14 mouse cellular contexts compared by ENCODE assay signal in genomic region chr11:81476231-81476630, GRCm38 (mm10).
DNase-seq lines count a peak whose midpoint lies in the region; ATAC-seq and TF ChIP-seq lines count a peak whose summit lies in the region.
"Had no signal": no experiment of that assay in that cellular context is flagged by ENCODE, and none has a peak within 500 bp of the region (broad histone marks: within the 10 kb centered on the region; RNA-seq: fewer than 3 reads in every experiment).

No protein-coding gene starts in this region.

- TF ChIP-seq EP300 in heart, adult 2 months (IDR thresholded peaks at IDR 0.05; ENCODE audit: insufficient read depth, low read depth, low read length), result no peak

- no peak overlapping the region for H3K4me3 ChIP-seq in heart, adult 2 months
- no peak overlapping the region for H3K4me3 ChIP-seq in heart, embryonic 10.5 days
- H3K4me3 ChIP-seq in lung, embryonic 14.5 days (ENCODE audit: low read depth, low read length), result no peak overlapping the region
- H3K4me3 ChIP-seq: limb, embryonic 12.5 days; midbrain, embryonic 15.5 days had no signal

- H3K9ac ChIP-seq in heart, adult 2 months (ENCODE audit: low read depth, low read length), result no peak overlapping the region
- H3K9ac ChIP-seq in lung, embryonic 14.5 days, result no peak overlapping the region
- H3K9ac ChIP-seq: limb, embryonic 12.5 days; midbrain, embryonic 15.5 days had no signal

- peak; percentile 52 for TF ChIP-seq CTCF in heart, adult 2 months (IDR thresholded peaks at IDR 0.05)
- peak; percentile 51 for TF ChIP-seq CTCF in lung, embryonic 14.5 days (IDR thresholded peaks at IDR 0.05; ENCODE audit: low read depth)

- intact Hi-C loops in heart, adult 2 months (cut with DNase I), result no loop called here

- ATAC-seq in lung, embryonic 14.5 days (ENCODE audit: insufficient read depth), result no peak
- no peak for ATAC-seq in megakaryocyte-erythroid progenitor cell, adult 5-6 weeks (replicated peaks; ENCODE audit: low FRiP score, low TSS enrichment, poor library complexity, severe bottlenecking)
- ATAC-seq: activated CD4-positive, CD25-positive, alpha-beta regulatory T cell, adult 4 months; midbrain, embryonic 15.5 days had no signal

- H3K27me3 ChIP-seq in heart, adult 2 months (ENCODE audit: control insufficient read depth, insufficient read depth, low read length), result no peaks in the 10 kb centered on the region
- no peaks in the 10 kb centered on the region for H3K27me3 ChIP-seq in heart, embryonic 10.5 days (ENCODE audit: insufficient read depth, poor library complexity, severe bottlenecking)
- H3K27me3 ChIP-seq in lung, embryonic 14.5 days (ENCODE audit: insufficient read depth, low read length), result no peaks in the 10 kb centered on the region
- H3K27me3 ChIP-seq: limb, embryonic 12.5 days; midbrain, embryonic 15.5 days had no signal

- no peaks in the 10 kb centered on the region for H3K4me1 ChIP-seq in heart, adult 2 months (ENCODE audit: control insufficient read depth, insufficient read depth, low read length)
- H3K4me1 ChIP-seq in heart, embryonic 10.5 days, result no peaks in the 10 kb centered on the region
- no peaks in the 10 kb centered on the region for H3K4me1 ChIP-seq in lung, embryonic 14.5 days (ENCODE audit: insufficient read depth)
- H3K4me1 ChIP-seq: limb, embryonic 12.5 days; midbrain, embryonic 15.5 days had no signal

- no peaks in the 10 kb centered on the region for H3K36me3 ChIP-seq in heart, adult 2 months (ENCODE audit: control insufficient read depth, insufficient read depth, low read length)
- H3K36me3 ChIP-seq in heart, embryonic 10.5 days, result no peaks in the 10 kb centered on the region
- H3K36me3 ChIP-seq in lung, embryonic 14.5 days (ENCODE audit: insufficient read depth), result no peaks in the 10 kb centered on the region
- H3K36me3 ChIP-seq: limb, embryonic 12.5 days; midbrain, embryonic 15.5 days had no signal

- H3K27ac ChIP-seq in heart, adult 2 months, result no peak overlapping the region
- H3K27ac ChIP-seq in heart, embryonic 10.5 days, result no peak overlapping the region
- no peak overlapping the region for H3K27ac ChIP-seq in lung, embryonic 14.5 days (ENCODE audit: low read depth)
- H3K27ac ChIP-seq: limb, embryonic 12.5 days; midbrain, embryonic 15.5 days had no signal

- no peaks in the 10 kb centered on the region for H3K9me3 ChIP-seq in heart, embryonic 10.5 days
- no peaks in the 10 kb centered on the region for H3K9me3 ChIP-seq in lung, embryonic 14.5 days (ENCODE audit: low read depth, low read length)
- H3K9me3 ChIP-seq: limb, embryonic 12.5 days; midbrain, embryonic 15.5 days had no signal

- H3K79me2 ChIP-seq in heart, adult 2 months (replicated peaks; ENCODE audit: control insufficient read depth, insufficient read depth, low read length), result no peaks in the 10 kb centered on the region

- H3K4me2 ChIP-seq in lung, embryonic 14.5 days, result no peak overlapping the region
- H3K4me2 ChIP-seq: limb, embryonic 12.5 days; midbrain, embryonic 15.5 days had no signal

- DNase-seq in heart, adult 2 months, result no peak
- no peak for DNase-seq in heart, embryonic 10.5 days (ENCODE audit: low spot score)
- peak; percentile 49 for DNase-seq in lung, embryonic 14.5 days
- DNase-seq in lung, adult 18-20 months, result no peak
- peak; percentile 39 for DNase-seq in NIH3T3 (ENCODE audit: low read depth)
- DNase-seq in retina, embryonic 14.5 days (ENCODE audit: low spot score), result peak; percentile 55
- DNase-seq in frontal cortex, postnatal 10 days (ENCODE audit: low spot score in 2 of 2), result no peak
- DNase-seq: cerebellum, adult 11-12 months; kidney, postnatal 14 days; thymus, postnatal 4 days had no signal

- no peak for TF ChIP-seq POLR2A in heart, adult 2 months (IDR thresholded peaks at IDR 0.05; ENCODE audit: insufficient read depth, low read depth, low read length)

Comparison
In these comparisons a context has a peak if more than half of its experiments do, and no peak if none do; other contexts are left out.
1. DNase-seq: peak in lung, embryonic 14.5 days (single experiment), NIH3T3 (single experiment) and retina, embryonic 14.5 days (single experiment); none in heart, adult 2 months (0 of 2), heart, embryonic 10.5 days (single experiment), lung, adult 18-20 months (0 of 2) and frontal cortex, postnatal 10 days (0 of 2).